Mouse (Mus musculus) embryonic facial prominence, embryonic 12.5 days (tissue): ENCODE results near the gene Lin52. TPM values are rescaled to one million over a fixed set of nuclear protein-coding genes. Genes with fewer than 3 reads are reported as not detected.

Experiments used
- ATAC-seq: fragments of 200-750 bp; cut with Nextera tagmentation; 2 replicates; pipeline ENCODE4 v1.8.0; 2017; ENCODE audit not compliant: insufficient number of reproducible peaks, insufficient read depth, low FRiP score, low TSS enrichment
- H3K27ac ChIP-seq: fragments of 300-500 bp; sonication (generic); 2 replicates; pipeline ENCODE4 v1.5.1; 2016; ENCODE audit warnings: mild to moderate bottlenecking
- H3K27me3 ChIP-seq: fragments of 300-500 bp; sonication (generic); 2 replicates; pipeline ENCODE4 v1.6.1; 2016; ENCODE audit warnings: mild to moderate bottlenecking, moderate library complexity
- H3K36me3 ChIP-seq: fragments of 300-500 bp; sonication (generic); 2 replicates; pipeline ENCODE4 v1.6.1; 2016; ENCODE audit warnings: mild to moderate bottlenecking
- H3K4me1 ChIP-seq: fragments of 300-500 bp; sonication (generic); 2 replicates; pipeline ENCODE4 v1.6.1; 2016
- H3K4me2 ChIP-seq: fragments of 300-500 bp; sonication (generic); replicated peaks from 2 replicates; pipeline ENCODE4 v1.6.1; 2016; ENCODE audit warnings: mild to moderate bottlenecking, moderate library complexity
- H3K4me3 ChIP-seq: fragments of 300-500 bp; sonication (generic); 2 replicates; pipeline ENCODE4 v1.5.1; 2016; ENCODE audit warnings: mild to moderate bottlenecking
- H3K9ac ChIP-seq: fragments of 300-500 bp; sonication (generic); 2 replicates; pipeline ENCODE4 v1.6.1; 2016; ENCODE audit warnings: mild to moderate bottlenecking, moderate library complexity
- H3K9me3 ChIP-seq: fragments of 300-500 bp; sonication (generic); 2 replicates; pipeline ENCODE4 v1.6.1; 2016; ENCODE audit warnings: mild to moderate bottlenecking, moderate library complexity
- WGBS: fragments of 180-500 bp; shearing (Covaris S2); methylation state at CpG from one replicate; pipeline ENCODE4 v1.1.7; 2016; 5-methylcytosine and 5-hydroxymethylcytosine counted together
- polyA plus RNA-seq: library from polyadenylated mRNA; unstranded; fragments of >200 nt; fragmentation: Nextera tagmentation; extraction: Ambion mirVana; gene quantifications from 2 replicates; pipeline ENCODE4 v1.2.1, GENCODE M21; 2016

The Lin52 gene
- polyA plus RNA-seq, 1 experiment from 2014 or later, result 30.9 TPM

DNA sequence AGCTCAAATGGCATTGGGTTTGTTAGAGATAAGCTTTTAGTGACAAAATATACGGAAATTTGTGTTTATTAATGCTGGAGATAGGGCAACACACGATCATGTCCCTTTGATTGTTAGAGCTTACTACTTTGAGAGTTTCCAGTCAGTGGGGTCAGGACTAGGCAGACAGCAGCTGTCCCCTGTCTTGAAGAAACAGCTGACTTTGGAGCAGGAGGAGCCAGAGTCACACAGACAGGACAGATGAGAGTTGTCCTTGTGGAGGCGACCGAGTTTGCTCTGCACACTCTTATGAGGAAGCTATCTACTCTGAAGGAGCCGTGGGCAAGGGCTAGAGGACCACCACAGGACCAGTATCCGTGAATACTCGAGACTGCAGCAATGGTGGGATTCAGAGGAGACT is 27.7 kb downstream of the Lin52 start:
- Histone ChIP-seq H3K4me2 (no peak overlapping the region), H3K9me3 (no peaks in the 10 kb centered on the region), H3K4me3 (no peak overlapping the region), H3K9ac (no peak overlapping the region), H3K4me1 (no peaks in the 10 kb centered on the region), H3K27ac (no peak overlapping the region), H3K27me3 (no peaks in the 10 kb centered on the region), H3K36me3 (peaks cover 6% of the 10 kb centered on the region; the same call in 1 of the 2 replicates)
- WGBS, result 94% methylated on average over 7 of the region's 7 CpGs
- ATAC-seq, result no peak

DNA sequence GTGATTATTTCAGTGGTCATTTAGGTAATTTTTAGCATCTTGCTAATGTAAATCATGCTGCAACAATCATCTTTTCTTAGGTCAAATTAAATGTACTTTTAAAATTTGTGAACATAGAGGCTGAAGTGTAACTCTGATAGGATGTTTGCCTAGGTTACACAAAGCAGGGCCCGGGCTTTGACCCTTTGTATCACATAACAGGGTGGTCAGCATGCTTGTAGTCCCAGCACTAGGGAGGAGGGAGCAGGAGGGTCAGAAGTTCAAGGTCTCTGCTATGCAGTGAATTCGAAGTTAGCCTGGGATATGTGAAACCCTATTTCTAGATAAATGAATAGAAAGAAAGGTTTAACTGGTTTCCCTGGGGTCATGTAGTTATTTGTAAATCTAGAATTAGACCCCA is 30.0 kb downstream of the Lin52 start:
- 52% methylated on average over 2 of the region's 2 CpGs for WGBS
- no peak overlapping the region for H3K4me3 ChIP-seq
- no peak overlapping the region for H3K27ac ChIP-seq
- no peaks in the 10 kb centered on the region for H3K4me1 ChIP-seq
- peaks cover 6% of the 10 kb centered on the region; the same call in 1 of the 2 replicates for H3K36me3 ChIP-seq
- H3K27me3 ChIP-seq, result no peaks in the 10 kb centered on the region
- ATAC-seq, result no peak
- H3K9me3 ChIP-seq, result no peaks in the 10 kb centered on the region
- H3K9ac ChIP-seq, result no peak overlapping the region
- H3K4me2 ChIP-seq, result no peak overlapping the region

DNA sequence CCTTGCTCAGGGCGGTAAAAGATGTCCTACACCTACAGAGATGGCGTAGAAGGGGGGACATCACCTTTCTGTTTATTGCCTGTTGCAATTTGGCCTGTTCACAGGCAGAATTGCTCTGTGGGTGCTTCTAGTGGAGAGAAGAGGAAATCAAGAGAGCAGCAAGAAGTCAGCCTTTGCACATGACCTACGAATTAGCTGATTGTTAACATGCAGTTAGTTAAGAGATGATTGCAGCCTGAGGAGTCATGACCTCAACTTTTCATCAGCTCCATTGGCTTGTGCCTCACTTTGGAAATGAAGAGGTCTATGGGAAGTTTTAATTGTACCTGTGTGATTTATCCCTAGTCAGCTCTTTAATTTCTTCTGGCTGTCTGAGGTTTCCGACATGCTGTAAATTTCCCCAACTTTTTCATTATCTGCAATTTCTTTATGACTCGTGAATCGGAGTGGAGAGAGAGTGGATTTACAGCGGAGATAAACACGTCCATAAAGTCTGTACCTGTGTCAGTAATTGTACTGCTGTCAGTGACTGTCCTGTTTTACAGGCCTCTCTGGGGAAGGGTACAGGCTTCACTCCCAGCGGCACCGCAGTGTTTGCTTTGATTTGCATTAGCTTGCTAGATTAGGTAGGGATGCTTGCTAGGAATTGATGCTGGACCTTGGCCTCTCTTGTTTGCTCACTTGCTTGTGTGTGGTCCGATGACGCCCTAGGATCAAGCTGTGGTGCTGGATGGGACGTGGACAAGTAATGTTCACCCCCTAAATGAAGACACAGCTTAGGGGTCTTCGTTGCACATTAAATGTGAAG is 31.8 kb downstream of the Lin52 start:
- Histone ChIP-seq H3K9ac (no peak overlapping the region), H3K36me3 (peaks cover 6% of the 10 kb centered on the region; the same call in 1 of the 2 replicates), H3K27me3 (no peaks in the 10 kb centered on the region), H3K4me2 (no peak overlapping the region), H3K4me3 (no peak overlapping the region), H3K9me3 (no peaks in the 10 kb centered on the region), H3K27ac (no peak overlapping the region), H3K4me1 (no peaks in the 10 kb centered on the region)
- WGBS, result 88% methylated on average over 14 of the region's 14 CpGs
- no peak for ATAC-seq

DNA sequence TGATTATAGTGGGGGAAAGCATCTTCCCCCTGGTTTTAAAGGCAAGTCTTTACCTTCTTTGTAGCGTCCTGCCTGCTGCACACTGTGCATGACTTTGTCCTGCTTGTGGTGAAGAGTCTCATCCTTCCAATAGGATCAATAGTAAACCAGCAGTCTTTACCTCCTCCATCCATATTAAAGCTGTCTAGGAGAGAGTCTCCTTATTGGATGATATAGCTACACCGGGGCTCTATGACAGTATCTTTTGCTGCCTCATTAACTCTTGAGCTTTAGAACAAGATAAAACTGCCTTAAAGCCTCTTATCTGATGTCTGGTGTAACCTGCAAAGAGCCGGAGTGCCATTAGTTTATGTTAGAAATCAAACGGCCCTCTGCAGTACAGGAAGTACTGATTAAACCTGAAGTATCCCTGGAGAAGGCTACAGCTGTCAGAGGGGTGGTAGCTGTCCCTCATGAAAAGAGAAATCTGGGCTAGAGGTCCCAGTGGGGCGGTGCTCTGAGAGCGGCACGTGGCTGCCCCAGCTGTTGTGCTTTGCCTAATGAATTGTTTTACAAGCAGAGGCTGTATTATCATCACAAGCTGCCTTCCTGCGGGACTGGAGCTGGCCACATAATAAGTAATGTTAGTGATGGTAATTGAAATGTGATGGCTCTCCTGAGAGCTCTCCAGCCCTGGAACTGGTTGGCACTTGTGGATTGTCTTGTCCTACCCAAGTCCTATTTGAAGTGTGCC is 36.3 kb downstream of the Lin52 start:
- H3K9me3 ChIP-seq, result no peaks in the 10 kb centered on the region
- no peak overlapping the region for H3K4me3 ChIP-seq
- no peak overlapping the region for H3K27ac ChIP-seq
- ATAC-seq, result no peak
- H3K4me2 ChIP-seq, result no peak overlapping the region
- H3K4me1 ChIP-seq, result no peaks in the 10 kb centered on the region
- 44% methylated on average over 8 of the region's 8 CpGs for WGBS
- 0 out of 2 replicates have a peak, but pooled peaks cover 3% of the 10 kb centered on the region for H3K36me3 ChIP-seq
- H3K9ac ChIP-seq, result no peak overlapping the region
- no peaks in the 10 kb centered on the region for H3K27me3 ChIP-seq

DNA sequence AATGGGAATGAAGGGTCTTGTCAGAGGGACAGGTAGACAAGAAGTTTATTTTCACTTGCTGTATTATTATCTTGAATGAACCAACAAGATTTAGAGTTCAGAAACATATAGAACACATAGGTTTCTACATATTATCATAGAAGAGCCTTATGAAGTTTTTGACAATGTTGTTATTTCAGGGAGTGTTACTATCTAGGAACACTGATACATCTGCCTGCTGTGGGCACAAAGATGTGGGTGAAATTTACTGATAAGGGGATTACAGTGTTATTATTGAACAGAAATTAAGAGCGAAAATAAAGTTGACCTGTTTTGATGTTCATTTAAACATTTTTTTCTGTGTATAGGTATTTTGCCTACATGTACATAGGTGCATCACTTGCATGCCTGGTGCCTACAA is 45.6 kb downstream of the Lin52 start:
- no peak overlapping the region for H3K4me2 ChIP-seq
- H3K9ac ChIP-seq, result no peak overlapping the region
- no peaks in the 10 kb centered on the region for H3K27me3 ChIP-seq
- no peak overlapping the region for H3K4me3 ChIP-seq
- 0 out of 2 replicates have a peak, but pooled peaks cover 3% of the 10 kb centered on the region for H3K36me3 ChIP-seq
- H3K9me3 ChIP-seq, result no peaks in the 10 kb centered on the region
- WGBS, result 87% methylated on average over 1 of the region's 1 CpGs
- H3K4me1 ChIP-seq, result peaks cover 3% of the 10 kb centered on the region; the same call in 1 of the 2 replicates
- H3K27ac ChIP-seq, result no peak overlapping the region
- ATAC-seq, result no peak

DNA sequence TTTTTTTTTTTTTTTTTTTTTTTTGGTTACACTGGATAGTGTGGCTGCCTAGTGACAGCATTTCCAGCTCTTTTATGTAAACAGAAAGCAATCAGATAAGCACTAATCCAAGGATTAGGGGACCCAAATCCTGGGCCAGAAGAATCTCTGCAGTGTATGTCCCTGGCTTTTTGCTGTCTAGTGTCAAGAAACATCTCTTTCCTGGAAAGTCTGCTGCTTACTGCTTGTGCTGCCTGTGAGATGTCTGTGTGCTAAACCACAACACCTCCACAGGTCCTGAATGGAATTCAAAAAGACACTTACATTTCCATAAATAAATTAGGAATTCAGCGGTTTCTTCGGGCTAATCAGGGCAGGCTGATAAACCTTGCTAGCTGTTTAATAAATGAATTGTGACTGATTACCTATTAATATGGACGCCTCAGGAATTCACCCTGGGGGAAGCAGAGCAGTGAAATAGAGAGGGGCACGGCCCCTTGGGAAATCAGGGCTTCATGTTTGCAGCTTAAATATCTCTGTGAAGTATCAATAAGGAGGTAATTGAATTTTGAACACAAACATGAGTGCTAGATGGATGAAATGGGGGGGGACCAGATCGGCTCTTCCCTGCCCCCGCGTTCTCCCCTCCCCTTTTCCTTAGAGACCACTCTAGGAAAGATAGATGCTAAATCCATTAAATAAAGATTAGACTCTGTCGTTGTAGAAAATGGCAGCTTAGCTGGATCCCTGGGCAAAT is 49.5 kb downstream of the Lin52 start:
- Histone ChIP-seq H3K9me3 (no peaks in the 10 kb centered on the region), H3K9ac (no peak overlapping the region), H3K36me3 (no peaks in the 10 kb centered on the region), H3K4me3 (no peak overlapping the region), H3K27ac (no peak overlapping the region), H3K4me2 (no peak overlapping the region), H3K4me1 (peaks cover 3% of the 10 kb centered on the region; the same call in 1 of the 2 replicates), H3K27me3 (no peaks in the 10 kb centered on the region)
- ATAC-seq, result no peak
- WGBS, result 44% methylated on average over 8 of the region's 8 CpGs

DNA sequence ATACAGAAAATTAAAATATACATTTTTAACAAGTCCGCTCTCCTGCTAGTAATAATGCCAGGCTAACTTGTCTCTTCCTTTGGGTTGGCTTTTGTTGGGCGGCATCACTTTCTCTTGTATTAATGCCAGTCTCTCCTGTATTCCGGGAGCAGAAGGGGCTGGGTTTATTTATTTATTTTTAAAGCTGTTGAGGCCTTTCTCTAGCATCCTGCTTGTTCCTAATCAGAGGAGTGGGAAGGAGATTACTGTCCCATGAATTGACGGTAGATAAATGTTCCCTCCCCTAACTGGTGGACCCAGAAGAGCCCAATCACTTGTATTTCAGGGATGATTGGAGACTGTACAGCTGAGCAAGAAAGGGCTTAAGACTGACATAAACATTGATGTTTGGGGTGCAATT is 50.1 kb downstream of the Lin52 start:
- no peak overlapping the region for H3K4me2 ChIP-seq
- H3K27me3 ChIP-seq, result no peaks in the 10 kb centered on the region
- H3K27ac ChIP-seq, result no peak overlapping the region
- ATAC-seq, result no peak
- WGBS, result 70% methylated on average over 4 of the region's 4 CpGs
- H3K4me3 ChIP-seq, result no peak overlapping the region
- H3K9ac ChIP-seq, result no peak overlapping the region
- H3K4me1 ChIP-seq, result peaks cover 3% of the 10 kb centered on the region; the same call in 1 of the 2 replicates
- H3K9me3 ChIP-seq, result no peaks in the 10 kb centered on the region
- H3K36me3 ChIP-seq, result no peaks in the 10 kb centered on the region

DNA sequence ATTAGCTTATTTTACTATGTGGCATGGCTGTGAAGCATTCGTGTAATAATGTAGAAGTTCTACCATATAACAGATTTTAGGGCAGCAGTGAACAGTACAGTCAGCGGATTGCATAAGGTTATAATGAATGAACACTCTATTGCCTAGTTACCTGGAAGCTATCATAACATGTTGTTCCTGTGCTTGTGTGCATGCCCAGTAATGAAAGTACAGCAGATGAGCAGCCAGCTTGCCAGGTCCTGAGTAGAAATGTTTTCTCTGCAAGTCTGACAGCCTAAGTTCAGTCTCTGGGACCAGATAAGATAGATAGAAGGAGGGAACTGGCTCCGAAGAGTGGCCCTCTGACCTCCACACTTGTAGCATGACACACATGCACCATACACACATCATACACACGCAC is 55.6 kb downstream of the Lin52 start:
- Histone ChIP-seq H3K27ac (no peak overlapping the region), H3K4me2 (no peak overlapping the region), H3K27me3 (no peaks in the 10 kb centered on the region), H3K36me3 (no peaks in the 10 kb centered on the region), H3K9ac (no peak overlapping the region), H3K9me3 (no peaks in the 10 kb centered on the region), H3K4me1 (no peaks in the 10 kb centered on the region), H3K4me3 (no peak overlapping the region)
- WGBS, result 93% methylated on average over 4 of the region's 4 CpGs
- no peak for ATAC-seq

DNA sequence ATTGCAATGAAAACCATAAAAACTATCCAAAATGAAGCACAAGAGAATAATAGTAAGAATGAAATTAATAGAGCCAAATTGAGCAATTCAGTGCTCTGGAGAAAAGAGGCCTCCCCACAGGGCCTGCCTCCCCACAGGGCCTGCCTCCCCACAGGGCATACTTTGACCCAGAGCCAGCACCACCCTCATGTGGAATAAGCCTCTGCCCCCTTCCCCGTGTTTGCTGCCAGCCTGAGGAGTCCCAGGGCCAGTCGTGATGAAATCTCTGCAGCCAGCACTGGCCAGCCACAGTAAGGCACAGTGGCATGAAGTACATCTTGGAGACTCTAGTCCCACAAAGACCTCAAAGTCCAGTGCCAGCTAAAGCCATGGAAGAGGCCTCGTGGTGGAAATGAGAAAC is 60.8 kb downstream of the Lin52 start:
- H3K9ac ChIP-seq, result no peak overlapping the region
- no peak for ATAC-seq
- 0 out of 2 replicates have a peak, but pooled peaks cover 3% of the 10 kb centered on the region for H3K36me3 ChIP-seq
- H3K4me2 ChIP-seq, result no peak overlapping the region
- 65% methylated on average over 3 of the region's 3 CpGs for WGBS
- H3K4me1 ChIP-seq, result no peaks in the 10 kb centered on the region
- H3K27ac ChIP-seq, result no peak overlapping the region
- H3K9me3 ChIP-seq, result no peaks in the 10 kb centered on the region
- no peak overlapping the region for H3K4me3 ChIP-seq
- H3K27me3 ChIP-seq, result no peaks in the 10 kb centered on the region

DNA sequence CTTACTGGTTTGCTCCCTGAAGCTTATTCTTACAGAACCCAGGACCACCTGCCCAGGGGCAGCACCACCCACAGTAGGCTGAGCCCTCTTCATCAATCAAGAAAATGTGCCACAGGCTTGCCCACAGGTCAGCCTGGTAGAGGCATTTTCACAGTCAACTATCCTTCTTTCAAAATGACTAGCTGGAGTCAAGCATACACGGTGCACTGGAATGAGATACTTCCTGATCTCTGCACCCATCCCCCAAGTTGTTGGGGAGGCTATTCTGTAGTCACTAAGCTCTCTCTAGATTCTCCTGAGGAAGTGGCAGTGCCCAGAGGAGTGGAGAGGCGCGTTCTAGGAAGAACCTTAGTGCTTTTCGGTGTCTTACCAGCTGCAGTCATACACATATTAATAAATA is 64.3 kb downstream of the Lin52 start:
- H3K4me2 ChIP-seq, result no peak overlapping the region
- no peaks in the 10 kb centered on the region for H3K27me3 ChIP-seq
- H3K4me1 ChIP-seq, result no peaks in the 10 kb centered on the region
- 71% methylated on average over 4 of the region's 4 CpGs for WGBS
- no peaks in the 10 kb centered on the region for H3K9me3 ChIP-seq
- H3K9ac ChIP-seq, result no peak overlapping the region
- H3K27ac ChIP-seq, result no peak overlapping the region
- no peak overlapping the region for H3K4me3 ChIP-seq
- H3K36me3 ChIP-seq, result 0 out of 2 replicates have a peak, but pooled peaks cover 3% of the 10 kb centered on the region
- no peak for ATAC-seq

DNA sequence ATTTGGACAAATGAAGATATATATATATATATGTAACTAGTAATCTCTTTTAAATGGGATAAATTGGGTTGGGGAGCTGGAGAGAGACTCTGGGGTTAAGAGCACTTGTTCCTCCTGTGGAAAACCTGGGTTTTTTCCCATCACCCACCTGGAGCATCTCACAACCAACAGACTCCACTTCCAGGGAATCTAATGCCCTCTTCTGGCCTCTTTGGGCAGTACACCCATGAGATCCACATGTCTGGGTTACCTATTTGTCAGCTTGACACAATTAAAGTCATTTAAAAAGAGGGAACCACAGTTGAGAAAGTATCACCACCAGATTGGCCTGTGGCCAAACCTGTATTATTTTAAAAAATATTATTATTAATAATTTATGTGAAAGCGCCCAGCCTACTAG is 65.4 kb downstream of the Lin52 start:
- 93% methylated on average over 1 of the region's 1 CpGs for WGBS
- ATAC-seq, result no peak
- Histone ChIP-seq H3K9ac (no peak overlapping the region), H3K4me3 (no peak overlapping the region), H3K27ac (no peak overlapping the region), H3K4me2 (no peak overlapping the region), H3K4me1 (no peaks in the 10 kb centered on the region), H3K9me3 (no peaks in the 10 kb centered on the region), H3K27me3 (no peaks in the 10 kb centered on the region), H3K36me3 (0 out of 2 replicates have a peak, but pooled peaks cover 3% of the 10 kb centered on the region)
